Mouse (Mus musculus): ENCODE measurements around the gene Pdzd2. TPM values are rescaled to one million over a fixed set of nuclear protein-coding genes. Genes with fewer than 3 reads are reported as not detected.

Pdzd2 gene
- polyA plus RNA-seq, 1 experiment from 2014 or later, result 21.8 TPM

DNA sequence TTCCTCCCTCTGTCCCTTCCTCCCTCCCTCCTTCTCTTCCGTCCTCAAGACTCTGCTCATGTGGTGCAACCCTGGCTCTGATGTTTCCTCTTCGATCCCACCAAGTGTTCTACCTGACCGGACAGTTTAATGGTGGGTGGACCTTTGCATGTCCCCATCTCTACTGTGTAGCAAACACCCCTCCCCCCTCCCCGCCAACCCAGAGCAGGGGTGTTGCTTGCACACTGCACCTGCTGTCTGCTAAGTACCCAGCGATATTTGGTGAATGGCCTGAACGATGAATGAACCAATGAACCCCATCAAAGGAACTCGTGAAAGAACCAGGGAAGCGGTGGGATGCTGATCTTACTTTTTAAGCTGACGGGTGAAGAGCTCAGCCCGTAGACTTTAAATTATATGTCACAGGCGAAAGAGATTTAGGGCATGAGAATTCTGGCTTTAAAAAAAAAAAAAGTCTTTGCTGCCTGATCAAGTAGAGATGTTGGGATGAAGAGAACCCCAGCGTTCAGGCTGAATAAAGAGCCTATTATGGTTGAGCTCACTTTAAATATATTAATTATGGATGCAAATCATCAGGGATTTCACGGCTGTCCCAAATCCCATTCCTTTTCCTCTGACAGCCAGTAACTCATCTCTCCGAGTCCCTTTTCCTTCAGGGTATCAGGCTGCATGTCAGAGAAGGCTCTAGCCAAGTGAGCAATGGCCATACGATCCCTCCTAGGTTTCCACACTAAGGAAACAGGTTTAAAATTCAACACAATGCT lies 350.8 kb downstream of the Pdzd2 start:
- no peak for ATAC-seq (ENCODE audit: insufficient number of reproducible peaks, insufficient read depth, low FRiP score, low TSS enrichment, low read depth)
- no peak overlapping the region for H3K9ac ChIP-seq
- WGBS, result 72% methylated on average over 15 of the region's 15 CpGs

DNA sequence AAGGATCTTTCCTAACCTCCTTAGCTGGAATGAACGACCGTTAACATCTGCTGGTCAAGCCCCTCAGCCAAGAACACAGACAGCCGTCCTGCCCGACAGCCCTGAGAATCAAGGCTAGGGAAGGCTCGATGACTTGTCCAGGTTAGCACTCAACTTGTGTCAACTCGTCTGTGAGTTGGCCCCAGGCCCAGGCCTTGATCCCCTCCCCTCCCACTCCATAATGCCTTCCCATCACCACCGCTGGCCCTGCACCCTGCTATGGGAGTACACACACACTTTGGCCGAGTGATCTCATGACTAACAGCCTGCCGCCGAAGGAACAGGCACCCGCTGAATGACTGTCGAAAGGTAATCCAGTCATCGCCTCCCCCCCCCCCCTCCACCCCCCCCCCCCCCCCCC lies 355.0 kb downstream of the Pdzd2 start:
- no peak overlapping the region for H3K4me2 ChIP-seq
- ATAC-seq (ENCODE audit: insufficient number of reproducible peaks, insufficient read depth, low FRiP score, low TSS enrichment, low read depth), result no peak
- 81% methylated on average over 12 of the region's 13 CpGs for WGBS

More for the DNA sequence above, 350.8 kb downstream of the Pdzd2 start:
- Histone ChIP-seq H3K4me1 (no peaks in the 10 kb centered on the region), H3K4me2 (no peak overlapping the region), H3K27me3 (no peaks in the 10 kb centered on the region), H3K4me3 (no peak overlapping the region), H3K9me3 (no peaks in the 10 kb centered on the region), H3K36me3 (peaks cover 21% of the 10 kb centered on the region), H3K27ac (no peak overlapping the region)

DNA sequence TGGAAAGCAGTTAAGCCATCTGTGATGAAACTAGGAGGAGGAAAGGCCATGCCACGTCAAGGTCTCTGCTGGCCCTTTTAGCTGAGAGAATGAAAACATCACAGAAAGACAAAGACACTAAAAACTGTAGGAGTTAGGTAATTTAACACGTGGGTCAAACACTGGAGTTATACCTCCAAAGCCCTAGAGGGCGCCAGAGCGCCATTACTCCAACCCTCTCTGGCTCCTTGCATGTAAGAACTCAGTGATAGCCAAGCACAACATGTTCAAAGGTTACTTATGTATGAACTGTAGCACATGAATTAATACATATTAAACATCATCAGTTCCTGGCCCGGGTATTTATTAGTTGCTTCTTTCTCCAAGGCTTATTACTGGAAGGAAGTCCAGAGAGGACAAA lies 359.2 kb downstream of the Pdzd2 start:
- WGBS, result 49% methylated on average over 5 of the region's 5 CpGs
- H3K36me3 ChIP-seq, result peaks cover 6% of the 10 kb centered on the region
- peaks cover 10% of the 10 kb centered on the region for H3K4me1 ChIP-seq
- no peak overlapping the region for H3K9ac ChIP-seq
- H3K27me3 ChIP-seq, result 0 out of 2 replicates have a peak, but pooled peaks cover 4% of the 10 kb centered on the region
- H3K9me3 ChIP-seq, result no peaks in the 10 kb centered on the region
- H3K27ac ChIP-seq, result no peak overlapping the region
- no peak overlapping the region for H3K4me3 ChIP-seq
- H3K4me2 ChIP-seq, result no peak overlapping the region
- ATAC-seq (ENCODE audit: insufficient number of reproducible peaks, insufficient read depth, low FRiP score, low TSS enrichment, low read depth), result no peak

More for the DNA sequence above, 355.0 kb downstream of the Pdzd2 start:
- Histone ChIP-seq H3K36me3 (peaks cover 21% of the 10 kb centered on the region), H3K27me3 (no peaks in the 10 kb centered on the region), H3K4me3 (no peak overlapping the region), H3K9ac (no peak overlapping the region), H3K4me1 (no peaks in the 10 kb centered on the region), H3K9me3 (no peaks in the 10 kb centered on the region), H3K27ac (no peak overlapping the region)

GRCm38 (mm10) chr15:12380057-12380456 lies 359.7 kb downstream of the Pdzd2 start:
- Histone ChIP-seq H3K36me3 (peaks cover under 1% of the 10 kb centered on the region; the same call in 1 of the 2 replicates), H3K4me3 (no peak overlapping the region), H3K4me1 (peaks cover 15% of the 10 kb centered on the region), H3K9ac (no peak overlapping the region), H3K4me2 (no peak overlapping the region), H3K9me3 (no peaks in the 10 kb centered on the region), H3K27ac (no peak overlapping the region), H3K27me3 (0 out of 2 replicates have a peak, but pooled peaks cover 4% of the 10 kb centered on the region)
- no peak for ATAC-seq (ENCODE audit: insufficient number of reproducible peaks, insufficient read depth, low FRiP score, low TSS enrichment, low read depth)
- WGBS, result 92% methylated on average over 3 of the region's 3 CpGs

GRCm38 (mm10) chr15:12377800-12378199 lies 361.9 kb downstream of the Pdzd2 start:
- H3K4me3 ChIP-seq, result no peak overlapping the region
- no peak overlapping the region for H3K9ac ChIP-seq
- H3K27ac ChIP-seq, result 0 out of 2 replicates have a peak overlapping the region, but pooled peaks have one; percentile 7
- H3K9me3 ChIP-seq, result no peaks in the 10 kb centered on the region
- H3K36me3 ChIP-seq, result peaks cover 11% of the 10 kb centered on the region
- no peak overlapping the region for H3K4me2 ChIP-seq
- peaks cover 30% of the 10 kb centered on the region for H3K4me1 ChIP-seq
- peaks cover 13% of the 10 kb centered on the region for H3K27me3 ChIP-seq
- no peak for ATAC-seq (ENCODE audit: insufficient number of reproducible peaks, insufficient read depth, low FRiP score, low TSS enrichment, low read depth)
- WGBS, result 79% methylated on average over 10 of the region's 10 CpGs

DNA sequence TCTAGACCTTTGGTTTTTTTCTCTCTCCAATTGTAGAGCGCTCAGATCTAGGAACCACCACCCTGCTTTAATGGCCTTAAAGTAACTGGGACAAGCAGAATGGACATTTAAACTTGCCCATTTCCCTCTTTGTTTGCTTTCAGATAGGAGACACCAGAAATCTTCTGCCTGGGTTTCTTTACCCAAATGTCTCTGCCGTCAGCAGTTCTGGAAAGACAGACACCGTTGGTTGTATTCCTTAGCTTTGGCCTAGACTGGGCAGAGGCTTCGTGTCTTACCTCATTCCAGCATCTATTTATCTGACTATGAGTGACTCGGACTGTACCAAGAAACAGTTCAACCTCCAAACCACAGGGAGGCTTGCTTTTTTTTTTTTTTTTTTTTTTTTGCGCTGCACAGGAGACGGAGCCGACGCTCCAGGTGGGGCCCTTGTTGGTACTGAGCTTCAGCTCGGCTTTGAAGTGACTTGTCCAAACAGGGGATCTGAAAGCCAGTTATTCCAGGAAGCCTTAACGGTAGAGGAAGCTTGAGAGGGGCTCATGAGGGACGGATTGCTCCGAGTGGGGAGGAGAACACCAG lies 363.1 kb downstream of the Pdzd2 start:
- no peak overlapping the region for H3K4me2 ChIP-seq

GRCm38 (mm10) chr15:12375641-12376311 lies 363.9 kb downstream of the Pdzd2 start:
- Histone ChIP-seq H3K9ac (peak overlapping the region; percentile 46; the same call in 1 of the 2 replicates), H3K9me3 (no peaks in the 10 kb centered on the region), H3K36me3 (peaks cover 17% of the 10 kb centered on the region), H3K4me2 (peak overlapping the region; percentile 56), H3K27ac (no peak overlapping the region), H3K27me3 (peaks cover 13% of the 10 kb centered on the region), H3K4me1 (peaks cover 34% of the 10 kb centered on the region), H3K4me3 (peak overlapping the region; percentile 28)
- ATAC-seq (ENCODE audit: insufficient number of reproducible peaks, insufficient read depth, low FRiP score, low TSS enrichment, low read depth), result peak; percentile 65
- WGBS, result 4% methylated on average over 19 of the region's 19 CpGs

More for the DNA sequence above, 363.1 kb downstream of the Pdzd2 start:
- no peak for ATAC-seq (ENCODE audit: insufficient number of reproducible peaks, insufficient read depth, low FRiP score, low TSS enrichment, low read depth)
- no peak overlapping the region for H3K9ac ChIP-seq
- WGBS, result 54% methylated on average over 13 of the region's 13 CpGs
- H3K27me3 ChIP-seq, result peaks cover 13% of the 10 kb centered on the region
- peaks cover 17% of the 10 kb centered on the region for H3K36me3 ChIP-seq
- H3K27ac ChIP-seq, result no peak overlapping the region
- H3K4me1 ChIP-seq, result peaks cover 30% of the 10 kb centered on the region
- no peaks in the 10 kb centered on the region for H3K9me3 ChIP-seq
- no peak overlapping the region for H3K4me3 ChIP-seq

DNA sequence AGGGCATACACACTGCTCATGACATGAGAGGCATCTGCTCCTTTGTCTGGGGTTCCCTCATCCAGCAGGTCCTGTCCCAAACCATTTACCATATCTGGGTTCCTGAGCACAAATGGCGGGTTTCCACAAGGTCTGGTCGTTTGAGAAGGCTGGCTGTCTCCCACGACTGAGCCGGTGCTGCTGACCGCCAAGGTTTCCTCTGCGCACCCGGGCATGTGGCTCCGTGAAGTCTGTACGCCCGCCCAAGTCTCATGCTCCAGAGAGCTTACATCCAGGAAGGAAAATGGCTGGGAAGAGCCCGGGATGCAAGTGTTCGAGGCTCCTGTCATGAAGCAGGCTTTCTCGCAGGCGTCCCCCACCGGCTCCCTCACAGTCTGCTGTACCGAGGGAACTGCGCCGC lies 364.8 kb downstream of the Pdzd2 start:
- Histone ChIP-seq H3K4me2 (peak overlapping the region; percentile 56), H3K27ac (no peak overlapping the region), H3K9me3 (no peaks in the 10 kb centered on the region), H3K9ac (peak overlapping the region; percentile 46; the same call in 1 of the 2 replicates), H3K36me3 (peaks cover 17% of the 10 kb centered on the region), H3K27me3 (peaks cover 13% of the 10 kb centered on the region), H3K4me3 (peak overlapping the region; percentile 28), H3K4me1 (peaks cover 34% of the 10 kb centered on the region)
- WGBS, result 63% methylated on average over 18 of the region's 18 CpGs
- ATAC-seq (ENCODE audit: insufficient number of reproducible peaks, insufficient read depth, low FRiP score, low TSS enrichment, low read depth), result no peak

DNA sequence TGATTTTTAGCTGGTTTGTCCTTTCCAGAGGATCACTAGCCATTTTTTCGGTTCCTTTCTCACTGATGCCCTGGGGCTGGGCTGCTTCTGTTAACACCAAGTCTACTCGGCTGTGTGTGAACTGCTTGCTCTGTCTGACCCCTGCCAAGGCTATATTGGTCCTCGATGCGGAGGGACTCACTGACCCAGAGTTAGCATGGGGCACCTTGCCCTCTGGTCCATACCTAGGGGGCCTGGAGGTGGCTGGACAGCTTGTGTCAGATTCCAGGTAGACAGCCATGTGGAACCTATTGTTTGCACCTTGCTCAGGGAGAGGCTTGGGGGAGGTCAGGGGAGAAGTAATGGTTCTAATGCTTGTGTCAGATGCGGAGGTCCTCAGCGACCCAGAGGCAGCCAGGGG lies 365.8 kb downstream of the Pdzd2 start:
- Histone ChIP-seq H3K9ac (no peak overlapping the region), H3K4me2 (no peak overlapping the region), H3K9me3 (no peaks in the 10 kb centered on the region), H3K4me3 (no peak overlapping the region), H3K36me3 (peaks cover 17% of the 10 kb centered on the region), H3K4me1 (peaks cover 34% of the 10 kb centered on the region), H3K27me3 (peaks cover 13% of the 10 kb centered on the region), H3K27ac (no peak overlapping the region)
- ATAC-seq (ENCODE audit: insufficient number of reproducible peaks, insufficient read depth, low FRiP score, low TSS enrichment, low read depth), result no peak
- WGBS, result 50% methylated on average over 6 of the region's 6 CpGs

- peaks cover 13% of the 10 kb centered on the region for H3K27me3 ChIP-seq
- no peaks in the 10 kb centered on the region for H3K9me3 ChIP-seq
- H3K27ac ChIP-seq, result no peak overlapping the region
- H3K36me3 ChIP-seq, result peaks cover 17% of the 10 kb centered on the region
- ATAC-seq (ENCODE audit: insufficient number of reproducible peaks, insufficient read depth, low FRiP score, low TSS enrichment, low read depth), result no peak
- H3K4me1 ChIP-seq, result peaks cover 34% of the 10 kb centered on the region
- H3K9ac ChIP-seq, result no peak overlapping the region
- WGBS, result 68% methylated on average over 14 of the region's 14 CpGs
- H3K4me2 ChIP-seq, result no peak overlapping the region
- no peak overlapping the region for H3K4me3 ChIP-seq
Observed at GRCm38 (mm10) chr15:12373496-12373895, 366.2 kb downstream of the Pdzd2 start.

DNA sequence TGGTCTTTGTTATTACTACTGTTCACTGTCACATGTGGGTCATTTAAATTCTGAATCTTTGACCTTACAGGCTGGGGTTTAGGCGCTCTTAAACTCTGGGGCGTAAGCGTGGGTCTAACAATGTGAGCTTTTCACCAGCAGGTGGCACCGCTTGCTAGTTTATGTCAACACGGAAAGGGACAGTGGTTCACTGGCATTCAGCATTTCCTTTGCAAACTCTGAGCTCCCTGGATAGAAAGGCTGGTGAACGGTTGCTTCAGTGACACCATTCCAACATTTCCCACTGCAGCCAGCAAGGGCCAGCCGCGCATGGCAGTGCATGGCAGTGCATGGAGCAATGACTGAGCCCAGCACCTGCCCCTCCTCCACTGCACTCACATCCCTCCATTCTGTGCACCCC lies 368.5 kb downstream of the Pdzd2 start:
- Histone ChIP-seq H3K9me3 (no peaks in the 10 kb centered on the region), H3K27ac (no peak overlapping the region), H3K4me2 (no peak overlapping the region), H3K4me1 (peaks cover 34% of the 10 kb centered on the region), H3K36me3 (peaks cover 20% of the 10 kb centered on the region), H3K4me3 (no peak overlapping the region), H3K27me3 (peaks cover 13% of the 10 kb centered on the region), H3K9ac (no peak overlapping the region)
- ATAC-seq (ENCODE audit: insufficient number of reproducible peaks, insufficient read depth, low FRiP score, low TSS enrichment, low read depth), result 0 out of 2 replicates have a peak, but pooled peaks have one; percentile 33
- WGBS, result 8% methylated on average over 8 of the region's 8 CpGs
